Mouse (Mus musculus): ENCODE measurements around the gene Mgll. TPM values are rescaled to one million over a fixed set of nuclear protein-coding genes. Genes with fewer than 3 reads are reported as not detected.
A peak's percentile ranks its signal among the peaks of the same experiment; 100 is the strongest.

The Mgll gene
- polyA plus RNA-seq, 1 experiment from 2014 or later = 75.9 TPM

GRCm38 (mm10) chr6:88860914-88861313, 136.7 kb downstream of the Mgll start:
- H3K9ac ChIP-seq = no peak overlapping the region
- no peaks in the 10 kb centered on the region for H3K4me1 ChIP-seq (replicated peaks)
- peak; percentile 57 for ATAC-seq
- no peaks in the 10 kb centered on the region for H3K27me3 ChIP-seq (replicated peaks)
- no peak overlapping the region for H3K4me3 ChIP-seq (replicated peaks)
- H3K4me2 ChIP-seq (replicated peaks) = no peak overlapping the region
- 16% methylated on average over 2 of the region's 2 CpGs for WGBS
- H3K36me3 ChIP-seq = no peaks in the 10 kb centered on the region
- H3K27ac ChIP-seq = no peak overlapping the region
- H3K9me3 ChIP-seq = no peaks in the 10 kb centered on the region

- H3K27me3 ChIP-seq (replicated peaks) = no peaks in the 10 kb centered on the region
- H3K9ac ChIP-seq = no peak overlapping the region
- H3K9me3 ChIP-seq = no peaks in the 10 kb centered on the region
- no peak overlapping the region for H3K4me2 ChIP-seq (replicated peaks)
- H3K36me3 ChIP-seq = no peaks in the 10 kb centered on the region
- no peak overlapping the region for H3K27ac ChIP-seq
- WGBS = 78% methylated on average over 7 of the region's 7 CpGs
- ATAC-seq = no peak
- H3K4me1 ChIP-seq (replicated peaks) = no peaks in the 10 kb centered on the region
- H3K4me3 ChIP-seq (replicated peaks) = no peak overlapping the region
These were observed 141.5 kb downstream of the Mgll start for GRCm38 (mm10) chr6:88865704-88866103.

GRCm38 (mm10) chr6:88869459-88869858, 145.2 kb downstream of the Mgll start:
- Histone ChIP-seq H3K4me1 (replicated peaks) (peaks cover 16% of the 10 kb centered on the region; the same call in 1 of the 2 replicates), H3K9me3 (no peaks in the 10 kb centered on the region), H3K4me2 (replicated peaks) (no peak overlapping the region), H3K9ac (no peak overlapping the region), H3K27me3 (replicated peaks) (peaks cover 5% of the 10 kb centered on the region; the same call in 1 of the 2 replicates), H3K4me3 (replicated peaks) (no peak overlapping the region), H3K36me3 (no peaks in the 10 kb centered on the region), H3K27ac (no peak overlapping the region)
- ATAC-seq = no peak
- WGBS = 85% methylated on average over 7 of the region's 7 CpGs

- H3K9me3 ChIP-seq = no peaks in the 10 kb centered on the region
- no peak overlapping the region for H3K9ac ChIP-seq
- H3K36me3 ChIP-seq = no peaks in the 10 kb centered on the region
- H3K4me3 ChIP-seq (replicated peaks) = no peak overlapping the region
- peaks cover 20% of the 10 kb centered on the region; the same call in 1 of the 2 replicates for H3K4me1 ChIP-seq (replicated peaks)
- no peak overlapping the region for H3K27ac ChIP-seq
- WGBS = 61% methylated on average over 4 of the region's 4 CpGs
- no peak overlapping the region for H3K4me2 ChIP-seq (replicated peaks)
- H3K27me3 ChIP-seq (replicated peaks) = peaks cover 11% of the 10 kb centered on the region; the same call in 1 of the 2 replicates
- ATAC-seq = no peak
These were observed 146.4 kb downstream of the Mgll start for GRCm38 (mm10) chr6:88870594-88870993.

- 29% methylated on average over 8 of the region's 8 CpGs for WGBS
- no peak for ATAC-seq
- Histone ChIP-seq H3K9ac (no peak overlapping the region), H3K9me3 (no peaks in the 10 kb centered on the region), H3K27ac (no peak overlapping the region), H3K27me3 (replicated peaks) (peaks cover 11% of the 10 kb centered on the region; the same call in 1 of the 2 replicates), H3K4me2 (replicated peaks) (0 out of 2 replicates have a peak overlapping the region, but pooled peaks have one; percentile 5), H3K4me1 (replicated peaks) (peaks cover 20% of the 10 kb centered on the region; the same call in 1 of the 2 replicates), H3K36me3 (no peaks in the 10 kb centered on the region), H3K4me3 (replicated peaks) (no peak overlapping the region)
These were observed 147.3 kb downstream of the Mgll start for GRCm38 (mm10) chr6:88871546-88871945.

GRCm38 (mm10) chr6:88872811-88873210, 148.6 kb downstream of the Mgll start:
- 46% methylated on average over 7 of the region's 7 CpGs for WGBS
- no peak for ATAC-seq
- H3K4me2 ChIP-seq (replicated peaks) = peak overlapping the region; percentile 99; the same call in 1 of the 2 replicates

GRCm38 (mm10) chr6:88873965-88874867, 150.0 kb downstream of the Mgll start:
- 1% methylated on average over 72 of the region's 74 CpGs for WGBS
- H3K9ac ChIP-seq = peak overlapping the region; percentile 70
- peak overlapping the region; percentile 70 for H3K4me3 ChIP-seq (replicated peaks)
- H3K4me1 ChIP-seq (replicated peaks) = peaks cover 20% of the 10 kb centered on the region; the same call in 1 of the 2 replicates
- peak overlapping the region; percentile 99 for H3K4me2 ChIP-seq (replicated peaks)
- 0 out of 2 replicates have a peak overlapping the region, but pooled peaks have one; percentile 6 for H3K27ac ChIP-seq
- H3K36me3 ChIP-seq = no peaks in the 10 kb centered on the region
- ATAC-seq = peak; percentile 75
- peaks cover 11% of the 10 kb centered on the region; the same call in 1 of the 2 replicates for H3K27me3 ChIP-seq (replicated peaks)
- no peaks in the 10 kb centered on the region for H3K9me3 ChIP-seq

More at GRCm38 (mm10) chr6:88872811-88873210, 148.6 kb downstream of the Mgll start:
- no peaks in the 10 kb centered on the region for H3K36me3 ChIP-seq
- H3K9me3 ChIP-seq = no peaks in the 10 kb centered on the region
- peaks cover 20% of the 10 kb centered on the region; the same call in 1 of the 2 replicates for H3K4me1 ChIP-seq (replicated peaks)
- no peak overlapping the region for H3K4me3 ChIP-seq (replicated peaks)
- no peak overlapping the region for H3K9ac ChIP-seq
- H3K27ac ChIP-seq = no peak overlapping the region
- H3K27me3 ChIP-seq (replicated peaks) = peaks cover 11% of the 10 kb centered on the region; the same call in 1 of the 2 replicates

GRCm38 (mm10) chr6:88874868-88875508, 150.8 kb downstream of the Mgll start, which contains the start of gene Podxl2:
TSS of gene Podxl2 (minus strand) at chr6:88875044.
- Histone ChIP-seq H3K27me3 (replicated peaks) (peaks cover 11% of the 10 kb centered on the region; the same call in 1 of the 2 replicates), H3K4me2 (replicated peaks) (peak within 1 kb of the TSS; percentile 99), H3K27ac (0 out of 2 replicates have a peak within 1 kb of the TSS, but pooled peaks have one; percentile 6), H3K36me3 (no peaks in the 10 kb centered on the region), H3K4me3 (replicated peaks) (peak within 1 kb of the TSS; percentile 70), H3K9me3 (no peaks in the 10 kb centered on the region), H3K9ac (peak within 1 kb of the TSS; percentile 70), H3K4me1 (replicated peaks) (peaks cover 20% of the 10 kb centered on the region; the same call in 1 of the 2 replicates)
- WGBS = 6% methylated on average over 62 of the region's 63 CpGs
- ATAC-seq = peak; percentile 84

Other genes starting within 250 kb of the Mgll start
- gene Sec61a1, start 205.5 kb upstream of the Mgll start, polyA plus RNA-seq (2015; fragmentation: Nextera tagmentation; extraction: Ambion mirVana) = 256 and 276 TPM in 2 replicates
- gene Kbtbd12, start 86.5 kb upstream of the Mgll start, polyA plus RNA-seq (2015; fragmentation: Nextera tagmentation; extraction: Ambion mirVana) = 0.46 and 0.78 TPM in 2 replicates
- gene Abtb1, start 117.6 kb downstream of the Mgll start, polyA plus RNA-seq (2015; fragmentation: Nextera tagmentation; extraction: Ambion mirVana) = 24.2 and 25.0 TPM in 2 replicates
- 49.6 and 52.5 TPM in 2 replicates for gene Podxl2, start 150.6 kb downstream of the Mgll start, polyA plus RNA-seq (2015; fragmentation: Nextera tagmentation; extraction: Ambion mirVana)
- 106 and 107 TPM in 2 replicates for gene Mcm2, start 174.4 kb downstream of the Mgll start, polyA plus RNA-seq (2015; fragmentation: Nextera tagmentation; extraction: Ambion mirVana)
- 62.2 and 72.1 TPM in 2 replicates for gene Tpra1, start 177.8 kb downstream of the Mgll start, polyA plus RNA-seq (2015; fragmentation: Nextera tagmentation; extraction: Ambion mirVana)

All from intestine, embryonic 15.5 days (tissue).